Mouse (Mus musculus): ENCODE results near the gene Trim8.

The Trim8 gene

GRCm38 (mm10) chr19:46501401-46502068, at the start of gene Trim8:
Gene Trim8 (plus strand): TSS chr19:46501702.
- peak; percentile 58 to 70 for DNase-seq

GRCm38 (mm10) chr19:46452052-46452827, 49.3 kb upstream of the Trim8 start:
- DNase-seq: peak in 1 of 2 experiments; percentile 33

- DNase-seq: no peak
These were observed 48.6 kb upstream of the Trim8 start for GRCm38 (mm10) chr19:46452916-46453315.

GRCm38 (mm10) chr19:46454126-46454880, 47.2 kb upstream of the Trim8 start:
- DNase-seq: no peak

GRCm38 (mm10) chr19:46455032-46455431, 46.5 kb upstream of the Trim8 start:
- DNase-seq: no peak

GRCm38 (mm10) chr19:46455556-46455955, 45.9 kb upstream of the Trim8 start:
- DNase-seq: no peak

- DNase-seq: no peak
These were observed 45.3 kb upstream of the Trim8 start for GRCm38 (mm10) chr19:46456018-46456735.

GRCm38 (mm10) chr19:46457798-46458197, 43.7 kb upstream of the Trim8 start:
- no peak for DNase-seq

GRCm38 (mm10) chr19:46459256-46459655, 42.2 kb upstream of the Trim8 start:
- DNase-seq: no peak

- no peak for DNase-seq
These were observed 41.6 kb upstream of the Trim8 start for GRCm38 (mm10) chr19:46459889-46460288.

GRCm38 (mm10) chr19:46462574-46462973, 38.9 kb upstream of the Trim8 start:
- no peak for DNase-seq

GRCm38 (mm10) chr19:46463446-46463845, 38.1 kb upstream of the Trim8 start:
- no peak for DNase-seq

GRCm38 (mm10) chr19:46466160-46466559, 35.3 kb upstream of the Trim8 start:
- peak in 1 of 2 experiments; percentile 34 for DNase-seq

GRCm38 (mm10) chr19:46467051-46467503, 34.4 kb upstream of the Trim8 start:
- no peak for DNase-seq

GRCm38 (mm10) chr19:46470364-46471240, 30.9 kb upstream of the Trim8 start:
- DNase-seq: no peak

GRCm38 (mm10) chr19:46471324-46472093, 30.0 kb upstream of the Trim8 start:
- DNase-seq: no peak

- DNase-seq: no peak
These were observed 24.1 kb upstream of the Trim8 start for GRCm38 (mm10) chr19:46477432-46477845.

- DNase-seq: no peak
These were observed 23.3 kb upstream of the Trim8 start for GRCm38 (mm10) chr19:46478242-46478641.

- DNase-seq: no peak
These were observed 22.7 kb upstream of the Trim8 start for GRCm38 (mm10) chr19:46478826-46479225.

- peak in 1 of 2 experiments; percentile 37 for DNase-seq
These were observed 22.0 kb upstream of the Trim8 start for GRCm38 (mm10) chr19:46479306-46480075.
